Mouse (Mus musculus): ENCODE data around the gene Ddah2.

DNA sequence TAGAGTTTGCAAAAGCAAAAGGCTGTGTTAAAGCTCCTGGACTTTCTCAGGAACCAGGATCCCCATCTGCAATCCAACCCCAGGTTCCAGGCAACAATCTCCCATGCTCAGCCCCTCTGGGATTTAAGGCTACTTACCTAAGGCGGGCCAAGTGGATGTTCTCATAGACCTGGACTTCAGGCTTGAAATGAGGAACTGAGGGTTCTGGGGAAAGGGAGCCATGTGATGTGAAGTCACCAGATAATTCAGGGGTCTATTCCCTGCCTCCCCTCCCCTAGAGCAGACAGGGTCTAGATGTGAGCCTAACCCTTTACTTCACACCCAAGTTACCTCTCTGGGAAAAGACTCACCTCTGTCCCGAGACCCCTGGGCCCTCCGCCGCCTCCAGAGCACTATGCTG is 21.9 kb downstream of the Ddah2 start:
- no peak for TF ChIP-seq POLR2A (IDR thresholded peaks at IDR 0.05; ENCODE audit: borderline replicate concordance, extremely low read depth, insufficient read depth, insufficient read length, poor library complexity, severe bottlenecking)
- no peak for TF ChIP-seq CTCF (IDR thresholded peaks at IDR 0.05; ENCODE audit: borderline replicate concordance, extremely low read depth, insufficient read depth, insufficient read length)

Measured in brain, embryonic 14.5 days (tissue).